Mouse (Mus musculus): ENCODE measurements around the gene Cldn14.

- no peak for TF ChIP-seq CTCF (IDR thresholded peaks at IDR 0.05; ENCODE audit: control insufficient read depth, insufficient read depth, insufficient replicate concordance, low read depth, low read length)
- TF ChIP-seq POLR2A (IDR thresholded peaks at IDR 0.05; ENCODE audit: control insufficient read depth, low read depth, low read length), result no peak
Observed at GRCm38 (mm10) chr16:94055576-94055975, 46.9 kb upstream of the Cldn14 start.

Data from testis, adult 2 months (tissue).